Comparison of ENCODE assay signal across 26 mouse cellular contexts in genomic region chr1:94969543-94969942, GRCm38 (mm10).
"Had no signal": no experiment of that assay in that cellular context is flagged by ENCODE, and none has a peak within 500 bp of the region (broad histone marks: within the 10 kb centered on the region; RNA-seq: fewer than 3 reads in every experiment).

No protein-coding gene starts in this region.

- DNase-seq: left cerebral cortex, postnatal 4 days; liver; liver, embryonic 13.5 days; liver, postnatal 0 days; lung, adult 18-20 months; lung, adult 2 months; lung, postnatal 10 days; lung, postnatal 14 days; lung, postnatal 36 days; lung, postnatal 4 days had no signal

- H3K4me1 ChIP-seq: limb, embryonic 10.5 days; limb, embryonic 12.5 days; limb, embryonic 13.5 days; limb, embryonic 15.5 days; liver, embryonic 12.5 days; liver, embryonic 13.5 days; liver, embryonic 15.5 days; lung, embryonic 15.5 days; megakaryocyte, embryonic 14.5 days; midbrain, embryonic 10.5 days; midbrain, embryonic 12.5 days; midbrain, embryonic 13.5 days; midbrain, embryonic 15.5 days had no signal

- H3K9me3 ChIP-seq: limb, embryonic 10.5 days; limb, embryonic 12.5 days; limb, embryonic 13.5 days; limb, embryonic 15.5 days; liver, embryonic 12.5 days; liver, embryonic 13.5 days; liver, embryonic 15.5 days; lung, embryonic 15.5 days; megakaryocyte, embryonic 14.5 days; midbrain, embryonic 10.5 days; midbrain, embryonic 12.5 days; midbrain, embryonic 13.5 days; midbrain, embryonic 15.5 days had no signal

- H3K27me3 ChIP-seq: limb, embryonic 12.5 days; limb, embryonic 13.5 days; limb, embryonic 15.5 days; liver, embryonic 12.5 days; liver, embryonic 13.5 days; liver, embryonic 15.5 days; lung, embryonic 15.5 days; megakaryocyte, embryonic 14.5 days; midbrain, embryonic 12.5 days; midbrain, embryonic 13.5 days; midbrain, embryonic 15.5 days had no signal

- H3K27ac ChIP-seq: limb, embryonic 10.5 days; limb, embryonic 12.5 days; limb, embryonic 13.5 days; limb, embryonic 15.5 days; liver, embryonic 12.5 days; liver, embryonic 13.5 days; liver, embryonic 14.5 days; liver, embryonic 15.5 days; lung, embryonic 15.5 days; macrophage; midbrain, embryonic 10.5 days; midbrain, embryonic 12.5 days; midbrain, embryonic 13.5 days; midbrain, embryonic 15.5 days had no signal

- H3K9ac ChIP-seq: limb, embryonic 12.5 days; limb, embryonic 13.5 days; limb, embryonic 15.5 days; liver, embryonic 12.5 days; liver, embryonic 13.5 days; liver, embryonic 14.5 days; liver, embryonic 15.5 days; liver, postnatal 0 days; lung, embryonic 14.5 days; lung, embryonic 15.5 days; midbrain, embryonic 12.5 days; midbrain, embryonic 13.5 days; midbrain, embryonic 15.5 days had no signal

- H3K36me3 ChIP-seq: limb, embryonic 10.5 days; limb, embryonic 12.5 days; limb, embryonic 13.5 days; limb, embryonic 15.5 days; liver, embryonic 12.5 days; liver, embryonic 13.5 days; liver, embryonic 15.5 days; lung, embryonic 15.5 days; midbrain, embryonic 10.5 days; midbrain, embryonic 12.5 days; midbrain, embryonic 13.5 days; midbrain, embryonic 15.5 days had no signal

- H3K4me3 ChIP-seq: limb, embryonic 10.5 days; limb, embryonic 12.5 days; limb, embryonic 13.5 days; limb, embryonic 15.5 days; liver, embryonic 12.5 days; liver, embryonic 13.5 days; liver, embryonic 15.5 days; lung, embryonic 15.5 days; megakaryocyte, embryonic 14.5 days; midbrain, embryonic 10.5 days; midbrain, embryonic 12.5 days; midbrain, embryonic 13.5 days; midbrain, embryonic 15.5 days; myocyte had no signal
